Mouse (Mus musculus): ENCODE measurements around the gene Igfbpl1.

GRCm38 (mm10) chr4:45788446-45789081 lies 38.2 kb downstream of the Igfbpl1 start:
- TF ChIP-seq CTCF (IDR thresholded peaks at IDR 0.05; ENCODE audit: low read depth, low read length), result no peak
- TF ChIP-seq POLR2A (IDR thresholded peaks at IDR 0.05; ENCODE audit: borderline replicate concordance, low read depth, low read length), result no peak

All from bone marrow macrophage, adult 2 months (primary cell).